Mouse (Mus musculus) embryonic facial prominence, embryonic 14.5 days (tissue): ENCODE measurements around the gene Pard3b. TPM values are rescaled to one million over a fixed set of nuclear protein-coding genes. Genes with fewer than 3 reads are reported as not detected.

Experiments
- ATAC-seq: fragments of 200-750 bp; cut with Nextera tagmentation; 2 replicates; pipeline ENCODE4 v1.8.0; 2017; ENCODE audit warnings: low read depth, moderate number of reproducible peaks, moderate TSS enrichment
- DNase-seq: peaks from one replicate; pipeline ENCODE4 v3.0.0-alpha.2; 2015; ENCODE audit warnings: low spot score
- H3K27ac ChIP-seq: fragments of 300-500 bp; sonication (generic); replicated peaks from 2 replicates; pipeline ENCODE4 v1.5.1; 2014; ENCODE audit warnings: low read depth, mild to moderate bottlenecking, low read length, moderate library complexity
- H3K27me3 ChIP-seq: fragments of 300-500 bp; sonication (generic); replicated peaks from 2 replicates; pipeline ENCODE4 v1.6.1; 2014; ENCODE audit warnings: low read length; ENCODE audit not compliant: control insufficient read depth, insufficient read depth
- H3K36me3 ChIP-seq: fragments of 300-500 bp; sonication (generic); 2 replicates; pipeline ENCODE4 v1.6.1; 2014; ENCODE audit warnings: low read length, mixed read lengths; ENCODE audit not compliant: control insufficient read depth, insufficient read depth
- H3K4me1 ChIP-seq: fragments of 300-500 bp; sonication (generic); 2 replicates; pipeline ENCODE4 v1.6.1; 2014; ENCODE audit warnings: antibody characterized with exemption, low read length; ENCODE audit not compliant: control insufficient read depth, insufficient read depth
- H3K4me2 ChIP-seq: fragments of 300-500 bp; sonication (generic); 2 replicates; pipeline ENCODE4 v1.6.1; 2014; ENCODE audit warnings: low read depth, mild to moderate bottlenecking, low read length, moderate library complexity, mixed read lengths
- H3K4me3 ChIP-seq: fragments of 300-500 bp; sonication (generic); 2 replicates; pipeline ENCODE4 v1.5.1; 2014; ENCODE audit warnings: low read depth, mild to moderate bottlenecking, low read length
- H3K9ac ChIP-seq: fragments of 300-500 bp; sonication (generic); 2 replicates; pipeline ENCODE4 v1.6.1; 2014; ENCODE audit warnings: low read depth, mild to moderate bottlenecking, low read length, moderate library complexity, mixed read lengths
- H3K9me3 ChIP-seq: fragments of 300-500 bp; sonication (generic); 2 replicates; pipeline ENCODE4 v1.6.1; 2016; ENCODE audit warnings: low read length; ENCODE audit not compliant: control insufficient read depth
- WGBS: fragments of 180-500 bp; shearing (Covaris S2); extraction: QIAGEN DNeasy Blood & Tissue Kit; methylation state at CpG from one replicate; pipeline ENCODE4 v1.1.7; 2014; 5-methylcytosine and 5-hydroxymethylcytosine counted together
- polyA plus RNA-seq: library from polyadenylated mRNA; unstranded; fragments of >200 nt; fragmentation: Nextera tagmentation; extraction: Ambion mirVana; gene quantifications from 2 replicates; pipeline ENCODE4 v1.2.1, GENCODE M21; 2014

Pard3b gene
- polyA plus RNA-seq, 1 experiment from 2014 or later = 17.6 TPM

GRCm38 (mm10) chr1:61924958-61925357 is 286.3 kb downstream of the Pard3b start:
- Histone ChIP-seq H3K36me3 (no peaks in the 10 kb centered on the region), H3K9me3 (no peaks in the 10 kb centered on the region), H3K27ac (no peak overlapping the region), H3K4me3 (no peak overlapping the region), H3K27me3 (no peaks in the 10 kb centered on the region), H3K4me2 (no peak overlapping the region), H3K9ac (no peak overlapping the region), H3K4me1 (peaks cover 13% of the 10 kb centered on the region)
- ATAC-seq (peak; percentile 74), DNase-seq (peak; percentile 86)
- 10% methylated on average over 2 of the region's 2 CpGs for WGBS

- Histone ChIP-seq H3K9me3 (no peaks in the 10 kb centered on the region), H3K9ac (no peak overlapping the region), H3K36me3 (no peaks in the 10 kb centered on the region), H3K4me1 (peaks cover 13% of the 10 kb centered on the region), H3K4me2 (no peak overlapping the region), H3K27me3 (no peaks in the 10 kb centered on the region), H3K4me3 (no peak overlapping the region), H3K27ac (no peak overlapping the region)
- ATAC-seq (no peak), DNase-seq (no peak)
- WGBS = 67% methylated on average over 5 of the region's 5 CpGs
Observed at GRCm38 (mm10) chr1:61925541-61925940, 286.9 kb downstream of the Pard3b start.

GRCm38 (mm10) chr1:61928131-61928761 is 289.6 kb downstream of the Pard3b start:
- ATAC-seq = no peak
- no peaks in the 10 kb centered on the region for H3K27me3 ChIP-seq
- H3K9ac ChIP-seq = no peak overlapping the region
- no peaks in the 10 kb centered on the region for H3K9me3 ChIP-seq
- no peak overlapping the region for H3K4me3 ChIP-seq
- no peaks in the 10 kb centered on the region for H3K36me3 ChIP-seq
- 55% methylated on average over 7 of the region's 7 CpGs for WGBS
- H3K4me1 ChIP-seq = peaks cover 13% of the 10 kb centered on the region
- no peak for DNase-seq
- no peak overlapping the region for H3K27ac ChIP-seq
- no peak overlapping the region for H3K4me2 ChIP-seq

GRCm38 (mm10) chr1:61933574-61933973 is 294.9 kb downstream of the Pard3b start:
- ATAC-seq (no peak), DNase-seq (no peak)
- no peaks in the 10 kb centered on the region for H3K36me3 ChIP-seq
- H3K27me3 ChIP-seq = no peaks in the 10 kb centered on the region
- no peaks in the 10 kb centered on the region for H3K9me3 ChIP-seq
- H3K4me2 ChIP-seq = no peak overlapping the region
- H3K4me3 ChIP-seq = no peak overlapping the region
- 79% methylated on average over 2 of the region's 2 CpGs for WGBS
- H3K4me1 ChIP-seq = peaks cover 12% of the 10 kb centered on the region
- H3K9ac ChIP-seq = no peak overlapping the region
- no peak overlapping the region for H3K27ac ChIP-seq

GRCm38 (mm10) chr1:61934760-61935159 is 296.1 kb downstream of the Pard3b start:
- Histone ChIP-seq H3K9ac (0 out of 2 replicates have a peak overlapping the region, but pooled peaks have one; percentile 6), H3K27ac (peak overlapping the region; percentile 41; the same call in 1 of the 2 replicates), H3K4me2 (no peak overlapping the region), H3K4me3 (no peak overlapping the region), H3K27me3 (no peaks in the 10 kb centered on the region), H3K9me3 (no peaks in the 10 kb centered on the region), H3K4me1 (peaks cover 12% of the 10 kb centered on the region), H3K36me3 (no peaks in the 10 kb centered on the region)
- DNase-seq = peak; percentile 58
- ATAC-seq = no peak
- 48% methylated on average over 4 of the region's 4 CpGs for WGBS

- H3K4me3 ChIP-seq = no peak overlapping the region
- H3K9ac ChIP-seq = no peak overlapping the region
- H3K27ac ChIP-seq = no peak overlapping the region
- no peak for ATAC-seq
- no peaks in the 10 kb centered on the region for H3K27me3 ChIP-seq
- DNase-seq = no peak
- 82% methylated on average over 10 of the region's 10 CpGs for WGBS
- peaks cover 5% of the 10 kb centered on the region for H3K9me3 ChIP-seq
- no peaks in the 10 kb centered on the region for H3K36me3 ChIP-seq
- peaks cover 6% of the 10 kb centered on the region; the same call in 1 of the 2 replicates for H3K4me1 ChIP-seq
- H3K4me2 ChIP-seq = no peak overlapping the region
Observed at GRCm38 (mm10) chr1:61939882-61940281, 301.3 kb downstream of the Pard3b start.

- no peaks in the 10 kb centered on the region for H3K27me3 ChIP-seq
- no peak overlapping the region for H3K27ac ChIP-seq
- DNase-seq (no peak), ATAC-seq (no peak)
- H3K4me1 ChIP-seq = no peaks in the 10 kb centered on the region
- WGBS = 86% methylated on average over 9 of the region's 9 CpGs
- H3K9ac ChIP-seq = no peak overlapping the region
- no peak overlapping the region for H3K4me2 ChIP-seq
- no peaks in the 10 kb centered on the region for H3K9me3 ChIP-seq
- H3K4me3 ChIP-seq = no peak overlapping the region
- no peaks in the 10 kb centered on the region for H3K36me3 ChIP-seq
Observed at GRCm38 (mm10) chr1:61961533-61961932, 322.9 kb downstream of the Pard3b start.

- no peak overlapping the region for H3K4me3 ChIP-seq
- no peaks in the 10 kb centered on the region for H3K9me3 ChIP-seq
- no peaks in the 10 kb centered on the region for H3K27me3 ChIP-seq
- DNase-seq = no peak
- no peak overlapping the region for H3K4me2 ChIP-seq
- 85% methylated on average over 4 of the region's 4 CpGs for WGBS
- no peak overlapping the region for H3K27ac ChIP-seq
- H3K4me1 ChIP-seq = no peaks in the 10 kb centered on the region
- no peak overlapping the region for H3K9ac ChIP-seq
- no peak for ATAC-seq
- no peaks in the 10 kb centered on the region for H3K36me3 ChIP-seq
Observed at GRCm38 (mm10) chr1:61962571-61962970, 323.9 kb downstream of the Pard3b start.

GRCm38 (mm10) chr1:61967124-61967523 is 328.5 kb downstream of the Pard3b start:
- H3K9me3 ChIP-seq = no peaks in the 10 kb centered on the region
- 74% methylated on average over 3 of the region's 3 CpGs for WGBS
- no peak overlapping the region for H3K4me3 ChIP-seq
- no peak overlapping the region for H3K9ac ChIP-seq
- no peak for DNase-seq
- no peak for ATAC-seq
- no peaks in the 10 kb centered on the region for H3K27me3 ChIP-seq
- H3K27ac ChIP-seq = no peak overlapping the region
- no peaks in the 10 kb centered on the region for H3K36me3 ChIP-seq
- H3K4me1 ChIP-seq = no peaks in the 10 kb centered on the region
- no peak overlapping the region for H3K4me2 ChIP-seq
